Mouse (Mus musculus) olfactory bulb, adult 2 months (tissue): ENCODE results near the gene Naaladl2.

Experiments
- CTCF ChIP-seq: fragments of 200-500 bp; IDR thresholded peaks from 2 replicates; pipeline ENCODE4 v1.5.1; 2012; ENCODE audit warnings: low read depth, mild to moderate bottlenecking, low read length, moderate library complexity; ENCODE audit not compliant: insufficient read depth
- POLR2A ChIP-seq: fragments of 200-500 bp; IDR thresholded peaks from 2 replicates; pipeline ENCODE4 v1.6.1; 2012; ENCODE audit warnings: mild to moderate bottlenecking, low read depth, low read length, moderate library complexity; ENCODE audit not compliant: insufficient read depth

DNA sequence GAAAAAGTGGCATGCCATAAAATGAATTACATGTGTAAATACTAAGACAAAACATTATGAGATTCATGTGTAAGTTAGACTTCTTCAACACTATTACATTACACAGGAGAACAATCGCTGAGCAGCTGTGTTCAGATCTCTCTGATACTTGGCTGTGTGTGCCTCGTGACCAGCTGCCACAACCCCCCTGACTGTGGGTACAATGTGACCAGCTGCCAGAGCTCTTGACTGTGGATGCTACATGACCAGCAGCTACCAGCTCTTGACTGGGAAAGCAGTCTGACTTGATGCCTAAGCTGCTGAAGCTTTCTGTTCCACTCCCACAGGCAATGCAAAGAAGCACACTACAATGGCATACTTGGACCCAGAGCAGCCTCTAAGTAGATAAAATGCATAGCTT is 789.1 kb downstream of the Naaladl2 start:
- TF ChIP-seq CTCF (no peak), POLR2A (no peak)
